Mouse (Mus musculus) cerebellum, adult 2 months (tissue): ENCODE measurements at regions not wholly inside any gene's neighbourhood (a gene's known extent, or its start where the extent isn't known, plus 50 kb on each side); places are given as distances from the start of the nearest gene placed in this dataset.

Experiments
- DNase-seq, 2 experiments: peaks; one replicate each; pipeline ENCODE4 v3.0.0; 2021
- H3K27ac ChIP-seq: fragments of 200-500 bp; 2 replicates; pipeline ENCODE4 v1.5.1; 2012; ENCODE audit warnings: low read length, control low read depth, inconsistent platforms; ENCODE audit not compliant: insufficient read depth
- H3K27me3 ChIP-seq: fragments of 200-500 bp; 2 replicates; pipeline ENCODE4 v1.6.1; 2012; ENCODE audit warnings: inconsistent platforms, mild to moderate bottlenecking, low read length, moderate library complexity; ENCODE audit not compliant: control insufficient read depth, insufficient read depth
- H3K4me1 ChIP-seq: fragments of 200-500 bp; 2 replicates; pipeline ENCODE4 v1.6.1; 2011; ENCODE audit warnings: low read length; ENCODE audit not compliant: control insufficient read depth, insufficient read depth
- H3K4me3 ChIP-seq: fragments of 200-500 bp; replicated peaks from 2 replicates; pipeline ENCODE3; 2011; ENCODE audit warnings: mild to moderate bottlenecking, low read depth, low read length, control low read depth; ENCODE audit not compliant: insufficient read depth
- CTCF ChIP-seq: fragments of 200-500 bp; IDR thresholded peaks from 2 replicates; pipeline ENCODE4 v1.5.1; 2011; ENCODE audit warnings: low read depth, mild to moderate bottlenecking, control low read depth, low read length, moderate library complexity, borderline replicate concordance; ENCODE audit not compliant: insufficient read depth
- POLR2A ChIP-seq: fragments of 200-500 bp; IDR thresholded peaks from 2 replicates; pipeline ENCODE4 v1.6.1; 2011; ENCODE audit warnings: low read length, control low read depth, borderline replicate concordance; ENCODE audit not compliant: insufficient read depth
- WGBS: fragments of 180-500 bp; shearing (Covaris S2); methylation state at CpG from one replicate; pipeline ENCODE4 v1.1.7; 2018; 5-methylcytosine and 5-hydroxymethylcytosine counted together

DNA sequence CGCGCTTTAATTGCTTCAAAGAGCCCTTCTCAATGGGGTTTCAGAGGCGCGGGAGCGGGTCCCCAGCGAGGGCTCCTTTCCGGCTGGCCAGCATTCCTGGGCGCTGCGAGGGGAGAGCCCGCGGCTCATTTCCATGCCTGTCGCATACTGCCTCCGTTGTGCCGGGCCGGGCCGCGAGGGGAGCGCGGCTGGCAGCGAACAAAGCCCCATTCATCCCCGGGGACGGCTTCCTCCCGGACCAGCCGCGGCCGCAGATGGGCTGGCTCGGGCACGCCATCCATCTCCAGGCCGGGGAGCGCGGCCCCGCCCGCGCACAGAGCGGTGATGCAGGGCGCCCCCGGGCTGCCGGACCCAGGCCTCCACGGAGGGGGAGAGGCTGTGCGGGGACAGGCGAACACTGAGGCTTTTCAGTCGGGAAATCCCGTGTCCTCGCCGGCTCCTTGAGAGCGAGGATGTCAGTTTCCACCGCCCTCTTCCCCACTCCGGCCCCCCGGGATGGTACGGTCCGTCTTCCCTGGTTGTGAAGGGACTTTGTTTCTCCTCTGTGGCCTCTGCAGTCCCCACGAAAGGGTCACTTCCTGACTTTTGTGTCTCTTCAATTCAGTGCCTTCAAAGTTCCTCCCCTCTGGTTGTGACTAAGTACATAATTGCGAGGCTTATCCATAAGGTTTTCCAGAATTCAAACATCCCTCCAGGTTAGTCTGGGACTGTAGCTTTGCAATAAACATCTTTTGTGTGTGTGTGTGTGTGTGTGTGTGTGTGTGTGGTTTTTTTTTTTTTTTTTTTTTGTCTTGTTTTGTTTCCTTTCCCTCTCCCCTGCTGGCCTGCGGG, 97.3 kb downstream of the Tmco5 start:
- peak overlapping the region; percentile 73 for H3K4me3 ChIP-seq

DNA sequence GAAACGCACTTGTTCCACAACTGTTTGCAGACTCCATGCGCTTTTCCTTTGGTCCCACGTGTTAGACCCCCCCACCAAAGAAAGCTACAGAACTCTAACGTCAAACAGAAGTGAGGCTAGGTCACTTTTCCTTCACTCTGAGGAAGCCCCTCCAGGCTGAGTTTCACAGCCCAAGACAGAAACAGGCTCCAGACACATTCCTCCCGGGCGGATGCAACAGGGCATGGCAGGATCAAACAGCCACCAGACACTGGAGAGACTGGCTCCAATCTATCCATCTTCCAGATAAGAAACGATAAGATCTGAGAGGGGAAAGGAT, 97.9 kb downstream of the Tmco5 start:
- H3K27ac ChIP-seq, result peak overlapping the region; percentile 97
- peak in 1 of 2 experiments; percentile 42 for DNase-seq
- H3K4me1 ChIP-seq, result peaks cover 3% of the 10 kb centered on the region; the same call in 1 of the 2 replicates
- peak overlapping the region; percentile 25 for H3K4me3 ChIP-seq
- no peak for TF ChIP-seq CTCF
- TF ChIP-seq POLR2A, result no peak
- H3K27me3 ChIP-seq, result no peaks in the 10 kb centered on the region
- 12% methylated on average over 7 of the region's 7 CpGs for WGBS

More for the DNA sequence above, 97.3 kb downstream of the Tmco5 start:
- WGBS, result 1% methylated on average over 54 of the region's 54 CpGs
- TF ChIP-seq POLR2A, result peak; percentile 27; the same call in 1 of the 2 replicates
- TF ChIP-seq CTCF, result no peak
- Histone ChIP-seq H3K27ac (peak overlapping the region; percentile 97), H3K27me3 (no peaks in the 10 kb centered on the region), H3K4me1 (peaks cover 3% of the 10 kb centered on the region; the same call in 1 of the 2 replicates)
- DNase-seq, result peak; percentile 90 to 93

DNA sequence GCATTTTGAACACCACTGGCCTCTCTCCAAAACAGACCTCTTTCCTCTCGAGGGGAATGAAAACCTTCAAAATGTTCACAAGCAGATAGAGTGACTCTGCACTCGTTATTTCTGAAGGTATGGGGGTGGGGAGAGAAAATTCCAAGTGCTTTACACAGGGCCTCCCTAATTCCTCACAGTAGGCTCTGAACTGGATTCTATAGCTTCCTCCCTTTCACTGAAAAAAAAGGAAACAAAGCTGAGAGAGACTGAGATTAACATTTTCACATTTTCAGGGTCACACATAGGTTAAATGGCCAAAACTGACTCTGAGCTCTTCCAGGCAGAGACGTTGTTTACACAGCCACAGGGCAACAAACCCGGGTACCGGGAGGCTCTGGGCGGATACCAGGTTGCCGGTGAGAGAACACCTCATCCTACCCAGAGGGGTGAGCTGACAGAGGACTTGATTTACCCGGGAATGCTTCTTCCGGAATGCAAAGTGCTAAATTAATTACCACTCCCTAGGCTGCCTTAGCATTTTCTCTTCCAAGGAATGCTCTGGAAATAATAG, 98.5 kb downstream of the Tmco5 start:
- Histone ChIP-seq H3K27me3 (no peaks in the 10 kb centered on the region), H3K27ac (no peak overlapping the region), H3K4me1 (peaks cover 3% of the 10 kb centered on the region; the same call in 1 of the 2 replicates), H3K4me3 (no peak overlapping the region)
- TF ChIP-seq POLR2A, result no peak
- no peak for TF ChIP-seq CTCF
- 68% methylated on average over 9 of the region's 9 CpGs for WGBS
- peak in 1 of 2 experiments; percentile 14 for DNase-seq

DNA sequence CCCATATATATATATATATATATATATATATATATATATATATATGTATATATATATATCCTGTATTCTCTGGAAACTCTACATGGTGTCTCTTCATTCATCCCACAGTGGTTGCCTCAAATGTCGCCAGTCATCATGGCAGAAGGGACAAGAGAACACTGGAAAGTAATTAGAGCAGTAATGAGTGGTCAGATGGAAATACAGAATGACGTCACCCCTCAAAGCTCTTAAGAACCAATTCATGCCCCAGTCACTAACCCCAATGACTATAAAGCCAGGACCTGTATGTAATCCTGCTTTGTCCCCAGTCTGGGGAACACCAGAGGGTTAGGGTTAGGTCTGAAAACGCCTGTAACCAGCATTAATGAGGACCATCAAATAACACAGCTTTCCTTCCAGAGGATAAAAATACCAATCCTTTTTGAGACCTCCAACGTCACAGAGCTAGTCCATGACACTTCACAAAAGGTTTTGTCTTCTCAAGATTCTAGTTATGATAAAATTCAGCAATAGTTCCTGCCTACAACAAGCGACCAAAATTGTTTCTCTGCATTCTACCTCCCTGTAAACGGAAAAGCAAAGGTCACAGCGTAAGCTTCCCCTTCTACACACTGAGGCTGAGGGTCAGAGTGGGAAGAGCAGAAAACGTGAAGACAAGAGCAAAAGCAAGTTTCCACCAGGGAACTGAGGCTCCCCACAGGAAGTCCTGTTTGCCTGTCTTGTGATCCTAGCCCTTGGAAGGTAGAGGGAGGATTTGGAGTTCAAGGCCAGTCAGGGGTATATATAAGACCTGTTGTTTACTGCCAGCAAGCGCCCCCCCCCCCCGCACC, 99.5 kb downstream of the Tmco5 start:
- TF ChIP-seq CTCF (no peak), POLR2A (no peak)
- H3K27me3 ChIP-seq, result no peaks in the 10 kb centered on the region
- no peak overlapping the region for H3K27ac ChIP-seq
- WGBS, result 93% methylated on average over 10 of the region's 10 CpGs
- DNase-seq, result no peak
- H3K4me3 ChIP-seq, result no peak overlapping the region
- peaks cover 3% of the 10 kb centered on the region; the same call in 1 of the 2 replicates for H3K4me1 ChIP-seq

DNA sequence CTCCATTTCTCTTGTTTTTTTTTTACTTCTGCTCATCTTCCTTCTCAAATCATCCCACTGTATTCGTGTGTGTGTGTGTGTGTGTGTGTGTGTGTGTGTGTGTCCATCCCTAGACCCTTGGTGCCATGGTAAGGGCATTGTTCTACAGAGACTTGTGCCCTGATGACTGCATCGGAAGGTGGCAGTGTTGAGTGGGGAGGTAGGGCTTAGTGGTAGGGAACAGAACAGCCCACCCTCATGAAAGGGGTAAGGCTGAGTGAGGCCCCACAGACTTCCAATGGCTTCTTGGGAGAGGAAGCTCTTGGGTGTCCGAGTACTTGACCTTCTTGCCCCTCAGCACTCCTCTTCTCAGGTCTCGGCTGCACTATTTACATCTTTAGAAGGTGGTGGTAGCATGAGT, 100.3 kb downstream of the Tmco5 start:
- no peak for DNase-seq
- no peak for TF ChIP-seq POLR2A
- no peak for TF ChIP-seq CTCF
- 92% methylated on average over 4 of the region's 4 CpGs for WGBS
- Histone ChIP-seq H3K27me3 (no peaks in the 10 kb centered on the region), H3K4me3 (no peak overlapping the region), H3K27ac (no peak overlapping the region), H3K4me1 (peaks cover 3% of the 10 kb centered on the region; the same call in 1 of the 2 replicates)

DNA sequence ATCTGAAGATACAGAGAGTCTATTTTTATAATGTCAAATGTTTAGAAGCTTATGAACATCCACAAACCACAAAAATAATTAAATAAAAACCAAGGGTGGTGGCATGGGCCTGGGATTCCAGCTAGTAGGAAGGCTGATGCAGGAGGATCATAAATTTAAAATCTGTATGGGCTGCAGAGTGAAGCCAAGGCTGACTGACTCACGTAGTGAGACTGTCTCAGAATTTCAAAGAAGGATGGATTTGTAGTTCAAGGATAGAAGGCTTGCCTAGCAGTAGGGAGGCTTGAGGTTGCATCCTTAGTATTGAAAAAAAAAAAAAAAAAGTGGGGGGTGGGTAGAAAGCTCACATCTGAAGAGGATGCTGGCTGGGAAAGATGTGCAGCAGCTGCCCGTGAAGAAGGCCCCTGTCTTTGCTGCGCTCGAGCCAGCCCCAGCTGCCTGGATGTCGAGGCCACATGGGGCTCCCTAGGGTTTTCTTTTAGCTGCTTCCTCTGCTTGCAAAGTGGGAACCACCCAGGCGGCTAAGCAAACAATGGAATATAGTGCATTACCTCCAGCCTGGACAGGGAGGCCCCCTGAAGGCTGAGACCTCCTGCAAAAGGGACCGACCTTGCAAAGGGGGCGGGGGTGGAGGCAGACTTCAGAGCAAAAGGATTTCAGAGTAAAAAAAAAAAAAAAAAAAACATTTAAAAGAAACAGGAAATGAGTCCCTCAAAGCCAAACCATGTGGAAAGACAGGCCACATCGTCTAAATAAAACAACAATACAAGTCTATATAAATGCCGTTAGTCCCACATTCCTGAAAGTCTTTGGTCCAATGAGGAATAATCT, 101.3 kb downstream of the Tmco5 start:
- H3K27me3 ChIP-seq, result no peaks in the 10 kb centered on the region
- WGBS, result 69% methylated on average over 10 of the region's 10 CpGs
- TF ChIP-seq POLR2A, result no peak
- no peak for TF ChIP-seq CTCF
- DNase-seq, result no peak
- peaks cover 3% of the 10 kb centered on the region; the same call in 1 of the 2 replicates for H3K4me1 ChIP-seq
- H3K4me3 ChIP-seq, result no peak overlapping the region
- no peak overlapping the region for H3K27ac ChIP-seq

DNA sequence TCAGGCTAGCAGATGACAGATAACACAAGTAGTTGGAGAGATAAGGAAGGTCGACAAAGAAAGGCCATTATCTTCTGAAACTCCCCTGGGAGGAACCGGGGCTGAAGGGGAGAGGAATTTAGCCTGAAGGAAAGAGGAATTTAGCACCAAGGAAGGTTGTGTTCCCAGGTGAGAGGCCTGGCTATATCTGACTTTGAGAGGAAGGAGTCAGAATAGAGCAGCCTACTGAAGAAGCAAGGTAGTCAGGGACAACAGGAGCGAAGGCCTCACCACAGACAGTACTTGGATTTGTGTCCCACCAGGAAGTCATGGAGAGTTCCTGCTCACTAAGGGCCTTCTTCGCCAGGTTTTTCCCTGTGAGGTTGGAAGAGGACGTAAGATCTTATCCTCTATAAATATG, 102.2 kb downstream of the Tmco5 start:
- DNase-seq, result no peak
- 68% methylated on average over 5 of the region's 5 CpGs for WGBS

More for the DNA sequence above, 102.2 kb downstream of the Tmco5 start:
- Histone ChIP-seq H3K27ac (no peak overlapping the region), H3K4me1 (peaks cover 3% of the 10 kb centered on the region; the same call in 1 of the 2 replicates), H3K27me3 (no peaks in the 10 kb centered on the region), H3K4me3 (no peak overlapping the region)
- no peak for TF ChIP-seq CTCF
- TF ChIP-seq POLR2A, result no peak
